Mouse (Mus musculus) hindlimb bud, embryonic 11.5 days (tissue): ENCODE data around the gene Ccdc151.

Source experiments
- DNase-seq: peaks from one replicate; pipeline ENCODE4 v3.0.0-alpha.2; 2012; ENCODE audit warnings: low read depth, low spot score; ENCODE audit errors: extremely low spot score

Ccdc151 gene

GRCm38 (mm10) chr9:22002194-22003162 lies at the start of gene Ccdc151, which contains the start of gene Prkcsh:
Ccdc151 (minus strand) TSS chr9:22002634.
Prkcsh (plus strand) TSS chr9:22002806.
- DNase-seq = peak; percentile 98

GRCm38 (mm10) chr9:22051958-22052254 lies 49.5 kb upstream of the Ccdc151 start, which contains the start of gene Elavl3:
Elavl3 (minus strand) TSS chr9:22052023.
- no peak for DNase-seq

- DNase-seq = no peak
These were observed 48.9 kb upstream of the Ccdc151 start for GRCm38 (mm10) chr9:22051161-22051957.

- DNase-seq = no peak
These were observed 48.0 kb upstream of the Ccdc151 start for GRCm38 (mm10) chr9:22050351-22050889.

- DNase-seq = no peak
These were observed 47.4 kb upstream of the Ccdc151 start for GRCm38 (mm10) chr9:22049721-22050270.

GRCm38 (mm10) chr9:22049315-22049714 lies 46.9 kb upstream of the Ccdc151 start:
- no peak for DNase-seq

GRCm38 (mm10) chr9:22047329-22047728 lies 44.9 kb upstream of the Ccdc151 start:
- no peak for DNase-seq

GRCm38 (mm10) chr9:22041832-22042231 lies 39.4 kb upstream of the Ccdc151 start:
- no peak for DNase-seq

- DNase-seq = no peak
These were observed 35.4 kb upstream of the Ccdc151 start for GRCm38 (mm10) chr9:22037826-22038225.

- DNase-seq = no peak
These were observed 33.0 kb upstream of the Ccdc151 start for GRCm38 (mm10) chr9:22035300-22036044.

- DNase-seq = no peak
These were observed 28.0 kb upstream of the Ccdc151 start for GRCm38 (mm10) chr9:22030386-22030785.

GRCm38 (mm10) chr9:22028467-22028866 lies 26.0 kb upstream of the Ccdc151 start:
- no peak for DNase-seq

GRCm38 (mm10) chr9:22024592-22024991 lies 22.2 kb upstream of the Ccdc151 start:
- no peak for DNase-seq

GRCm38 (mm10) chr9:22017208-22017825 lies 14.9 kb upstream of the Ccdc151 start:
- DNase-seq = no peak

GRCm38 (mm10) chr9:22016245-22016644 lies 13.8 kb upstream of the Ccdc151 start:
- no peak for DNase-seq

GRCm38 (mm10) chr9:22012731-22013130 lies 10.3 kb upstream of the Ccdc151 start:
- no peak for DNase-seq

GRCm38 (mm10) chr9:22011055-22011454 lies 8.6 kb upstream of the Ccdc151 start:
- DNase-seq = no peak

GRCm38 (mm10) chr9:22004546-22004945 lies 2.1 kb upstream of the Ccdc151 start:
- DNase-seq = no peak

GRCm38 (mm10) chr9:22003163-22003554 lies 725 bp upstream of the Ccdc151 start:
- no peak for DNase-seq

- no peak for DNase-seq
These were observed 801 bp downstream of the Ccdc151 start for GRCm38 (mm10) chr9:22001633-22002032.
